Mouse (Mus musculus) E14TG2a.4 (cell line): ENCODE data around the gene Pcdh17.

Experiments
- H3K27me3 ChIP-seq: 2 replicates; pipeline ENCODE4 v1.6.1; 2014; ENCODE audit warnings: low read length, control low read depth; ENCODE audit not compliant: insufficient read depth
- H3K36me3 ChIP-seq: 2 replicates; pipeline ENCODE4 v1.6.1; 2014; ENCODE audit warnings: low read length, control low read depth; ENCODE audit not compliant: insufficient read depth
- H3K4me1 ChIP-seq: replicated peaks from 2 replicates; pipeline ENCODE4 v1.6.1; 2014; ENCODE audit warnings: low read depth, low read length, control low read depth
- H3K4me3 ChIP-seq: replicated peaks from 2 replicates; pipeline ENCODE4 v1.5.1; 2014; ENCODE audit warnings: mild to moderate bottlenecking, low read length
- H3K9me3 ChIP-seq: 2 replicates; pipeline ENCODE4 v1.6.1; 2014; ENCODE audit warnings: low read length, control low read depth
- CTCF ChIP-seq: conservative IDR thresholded peaks from 2 replicates; pipeline ENCODE4 v1.5.1; 2014; ENCODE audit warnings: low read length
- NANOG ChIP-seq: IDR thresholded peaks from 2 replicates; pipeline ENCODE4 v1.6.1; 2014; ENCODE audit warnings: borderline replicate concordance, low read length, mixed read lengths
- POU5F1 ChIP-seq: IDR thresholded peaks from 2 replicates; pipeline ENCODE4 v1.6.1; 2014; ENCODE audit warnings: low read length, borderline replicate concordance

The Pcdh17 gene

GRCm38 (mm10) chr14:84475491-84475890 is 32.1 kb downstream of the Pcdh17 start:
- no peaks in the 10 kb centered on the region for H3K36me3 ChIP-seq
- no peak overlapping the region for H3K4me3 ChIP-seq
- no peaks in the 10 kb centered on the region for H3K27me3 ChIP-seq
- TF ChIP-seq NANOG (no peak), CTCF (no peak), POU5F1 (no peak)
- no peaks in the 10 kb centered on the region for H3K4me1 ChIP-seq
- no peaks in the 10 kb centered on the region for H3K9me3 ChIP-seq

- no peaks in the 10 kb centered on the region for H3K27me3 ChIP-seq
- H3K4me3 ChIP-seq = no peak overlapping the region
- no peaks in the 10 kb centered on the region for H3K36me3 ChIP-seq
- H3K9me3 ChIP-seq = no peaks in the 10 kb centered on the region
- TF ChIP-seq POU5F1 = no peak
- no peak for TF ChIP-seq NANOG
- no peak for TF ChIP-seq CTCF
- no peaks in the 10 kb centered on the region for H3K4me1 ChIP-seq
Observed at GRCm38 (mm10) chr14:84476336-84476735, 33.0 kb downstream of the Pcdh17 start.

GRCm38 (mm10) chr14:84476906-84477305 is 33.5 kb downstream of the Pcdh17 start:
- H3K9me3 ChIP-seq = no peaks in the 10 kb centered on the region
- H3K4me3 ChIP-seq = no peak overlapping the region
- no peaks in the 10 kb centered on the region for H3K27me3 ChIP-seq
- no peak for TF ChIP-seq POU5F1
- no peak for TF ChIP-seq NANOG
- no peaks in the 10 kb centered on the region for H3K4me1 ChIP-seq
- no peaks in the 10 kb centered on the region for H3K36me3 ChIP-seq

GRCm38 (mm10) chr14:84477411-84477810 is 34.0 kb downstream of the Pcdh17 start:
- H3K9me3 ChIP-seq = no peaks in the 10 kb centered on the region
- H3K27me3 ChIP-seq = no peaks in the 10 kb centered on the region
- no peaks in the 10 kb centered on the region for H3K4me1 ChIP-seq
- no peak overlapping the region for H3K4me3 ChIP-seq
- TF ChIP-seq CTCF = no peak
- no peak for TF ChIP-seq POU5F1
- no peak for TF ChIP-seq NANOG
- no peaks in the 10 kb centered on the region for H3K36me3 ChIP-seq

GRCm38 (mm10) chr14:84480546-84480945 is 37.2 kb downstream of the Pcdh17 start:
- Histone ChIP-seq H3K36me3 (no peaks in the 10 kb centered on the region), H3K27me3 (no peaks in the 10 kb centered on the region), H3K4me1 (no peaks in the 10 kb centered on the region), H3K4me3 (no peak overlapping the region), H3K9me3 (no peaks in the 10 kb centered on the region)
- TF ChIP-seq POU5F1 (no peak), CTCF (no peak), NANOG (no peak)

- TF ChIP-seq CTCF (no peak), NANOG (no peak), POU5F1 (no peak)
- Histone ChIP-seq H3K4me1 (no peaks in the 10 kb centered on the region), H3K4me3 (no peak overlapping the region)
Observed at GRCm38 (mm10) chr14:84484350-84484749, 41.0 kb downstream of the Pcdh17 start.

GRCm38 (mm10) chr14:84511010-84511409 is 67.6 kb downstream of the Pcdh17 start:
- H3K4me3 ChIP-seq = no peak overlapping the region
- no peaks in the 10 kb centered on the region for H3K4me1 ChIP-seq
- H3K9me3 ChIP-seq = no peaks in the 10 kb centered on the region
- H3K36me3 ChIP-seq = no peaks in the 10 kb centered on the region
- H3K27me3 ChIP-seq = no peaks in the 10 kb centered on the region
- no peak for TF ChIP-seq POU5F1
- no peak for TF ChIP-seq NANOG

More at GRCm38 (mm10) chr14:84484350-84484749, 41.0 kb downstream of the Pcdh17 start:
- H3K9me3 ChIP-seq = no peaks in the 10 kb centered on the region
- no peaks in the 10 kb centered on the region for H3K36me3 ChIP-seq
- no peaks in the 10 kb centered on the region for H3K27me3 ChIP-seq

DNA sequence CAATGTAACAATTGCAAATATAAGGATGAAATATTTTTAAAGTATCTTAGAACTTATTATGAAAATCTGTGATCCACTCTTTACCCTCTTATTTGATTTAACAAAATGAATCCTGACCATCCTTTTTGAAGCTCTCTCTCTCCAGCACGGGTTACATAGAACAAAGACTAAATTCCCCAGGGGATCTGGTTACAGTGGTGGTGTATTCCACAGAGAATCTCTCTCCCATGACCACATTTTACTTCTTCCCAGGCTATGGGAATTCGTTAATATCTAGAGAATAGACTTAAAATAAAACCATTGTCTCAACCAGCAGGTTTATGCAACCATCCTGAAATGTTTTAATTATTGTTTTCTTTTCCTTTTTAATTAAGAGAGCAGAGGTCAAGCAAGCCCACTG is 89.0 kb downstream of the Pcdh17 start:
- TF ChIP-seq POU5F1 (no peak), NANOG (no peak), CTCF (no peak)
- Histone ChIP-seq H3K4me1 (no peaks in the 10 kb centered on the region), H3K4me3 (no peak overlapping the region), H3K9me3 (no peaks in the 10 kb centered on the region), H3K36me3 (no peaks in the 10 kb centered on the region), H3K27me3 (peaks cover 6% of the 10 kb centered on the region; the same call in 1 of the 2 replicates)

GRCm38 (mm10) chr14:84535264-84535663 is 91.9 kb downstream of the Pcdh17 start:
- Histone ChIP-seq H3K4me3 (no peak overlapping the region), H3K9me3 (no peaks in the 10 kb centered on the region), H3K36me3 (no peaks in the 10 kb centered on the region), H3K4me1 (no peaks in the 10 kb centered on the region), H3K27me3 (peaks cover 6% of the 10 kb centered on the region; the same call in 1 of the 2 replicates)
- TF ChIP-seq POU5F1 = no peak
- TF ChIP-seq NANOG = no peak
- no peak for TF ChIP-seq CTCF
